Mouse (Mus musculus) heart, embryonic 11.5 days (tissue): ENCODE data around the gene Ulk2. TPM values are rescaled to one million over a fixed set of nuclear protein-coding genes. Genes with fewer than 3 reads are reported as not detected.

Source experiments
- ATAC-seq: fragments of 200-750 bp; cut with Nextera tagmentation; replicated peaks from 2 replicates; pipeline ENCODE4 v1.8.0; 2017; ENCODE audit warnings: moderate library complexity; ENCODE audit not compliant: insufficient number of reproducible peaks, low FRiP score, low TSS enrichment
- H3K27ac ChIP-seq: fragments of 300-500 bp; sonication (generic); 2 replicates; pipeline ENCODE4 v1.5.1; 2014; ENCODE audit warnings: mild to moderate bottlenecking, low read depth, low read length
- H3K27me3 ChIP-seq: fragments of 300-500 bp; sonication (generic); 2 replicates; pipeline ENCODE4 v1.6.1; 2014; ENCODE audit warnings: mild to moderate bottlenecking, low read length, mixed read lengths; ENCODE audit not compliant: control insufficient read depth, insufficient read depth
- H3K36me3 ChIP-seq: fragments of 300-500 bp; sonication (generic); 2 replicates; pipeline ENCODE4 v1.6.1; 2014; ENCODE audit warnings: mild to moderate bottlenecking, low read length, moderate library complexity, mixed read lengths; ENCODE audit not compliant: control insufficient read depth, insufficient read depth
- H3K4me1 ChIP-seq: fragments of 300-500 bp; sonication (generic); 2 replicates; pipeline ENCODE4 v1.6.1; 2014; ENCODE audit warnings: low read length; ENCODE audit not compliant: control insufficient read depth, insufficient read depth
- H3K4me2 ChIP-seq: fragments of 300-500 bp; sonication (generic); 2 replicates; pipeline ENCODE4 v1.6.1; 2014; ENCODE audit warnings: mild to moderate bottlenecking, moderate library complexity
- H3K4me3 ChIP-seq: fragments of 300-500 bp; sonication (generic); 2 replicates; pipeline ENCODE4 v1.5.1; 2014; ENCODE audit warnings: low read depth, low read length
- H3K9ac ChIP-seq: fragments of 300-500 bp; sonication (generic); 2 replicates; pipeline ENCODE4 v1.6.1; 2014; ENCODE audit warnings: mild to moderate bottlenecking, low read depth, low read length, moderate library complexity
- H3K9me3 ChIP-seq: fragments of 300-500 bp; sonication (generic); replicated peaks from 2 replicates; pipeline ENCODE4 v1.6.1; 2016; ENCODE audit warnings: low read length; ENCODE audit not compliant: control insufficient read depth
- WGBS: fragments of 180-500 bp; shearing (Covaris S2); extraction: QIAGEN DNeasy Blood & Tissue Kit; methylation state at CpG from one replicate; pipeline ENCODE4 v1.1.7; 2014; ENCODE audit not compliant: insufficient replicate concordance; 5-methylcytosine and 5-hydroxymethylcytosine counted together
- polyA plus RNA-seq: library from polyadenylated mRNA; unstranded; fragments of >200 nt; fragmentation: Nextera tagmentation; extraction: Ambion mirVana; gene quantifications from 2 replicates; pipeline ENCODE4 v1.2.1, GENCODE M21; 2014

Gene Ulk2
- polyA plus RNA-seq, 1 experiment from 2014 or later, result 13.2 TPM

GRCm38 (mm10) chr11:61747161-61747560, 107.7 kb downstream of the Ulk2 start:
- Histone ChIP-seq H3K27ac (no peak overlapping the region), H3K4me2 (no peak overlapping the region), H3K9me3 (no peaks in the 10 kb centered on the region), H3K9ac (no peak overlapping the region), H3K4me1 (no peaks in the 10 kb centered on the region), H3K36me3 (peaks cover 7% of the 10 kb centered on the region), H3K4me3 (no peak overlapping the region), H3K27me3 (no peaks in the 10 kb centered on the region)
- 81% methylated on average over 3 of the region's 3 CpGs for WGBS
- ATAC-seq, result no peak

- no peak overlapping the region for H3K9ac ChIP-seq
- ATAC-seq, result no peak
- 89% methylated on average over 9 of the region's 9 CpGs for WGBS
- H3K27me3 ChIP-seq, result no peaks in the 10 kb centered on the region
- H3K4me2 ChIP-seq, result no peak overlapping the region
- H3K36me3 ChIP-seq, result peaks cover 13% of the 10 kb centered on the region
- no peak overlapping the region for H3K4me3 ChIP-seq
- no peaks in the 10 kb centered on the region for H3K9me3 ChIP-seq
- H3K27ac ChIP-seq, result no peak overlapping the region
- H3K4me1 ChIP-seq, result no peaks in the 10 kb centered on the region
Measured at GRCm38 (mm10) chr11:61745781-61746180, 109.1 kb downstream of the Ulk2 start.

GRCm38 (mm10) chr11:61744460-61744859, 110.4 kb downstream of the Ulk2 start:
- no peak for ATAC-seq
- 63% methylated on average over 3 of the region's 3 CpGs for WGBS
- Histone ChIP-seq H3K9ac (no peak overlapping the region), H3K27ac (no peak overlapping the region), H3K36me3 (peaks cover 19% of the 10 kb centered on the region), H3K27me3 (no peaks in the 10 kb centered on the region), H3K4me3 (no peak overlapping the region), H3K4me1 (no peaks in the 10 kb centered on the region), H3K9me3 (no peaks in the 10 kb centered on the region), H3K4me2 (no peak overlapping the region)

- H3K36me3 ChIP-seq, result peaks cover 20% of the 10 kb centered on the region
Measured at GRCm38 (mm10) chr11:61743768-61744167, 111.1 kb downstream of the Ulk2 start.

GRCm38 (mm10) chr11:61740500-61740899, 114.4 kb downstream of the Ulk2 start:
- Histone ChIP-seq H3K9me3 (no peaks in the 10 kb centered on the region), H3K36me3 (peaks cover 37% of the 10 kb centered on the region)

More at GRCm38 (mm10) chr11:61743768-61744167, 111.1 kb downstream of the Ulk2 start:
- Histone ChIP-seq H3K9ac (no peak overlapping the region), H3K4me1 (no peaks in the 10 kb centered on the region), H3K27me3 (no peaks in the 10 kb centered on the region), H3K4me3 (no peak overlapping the region), H3K9me3 (no peaks in the 10 kb centered on the region), H3K27ac (no peak overlapping the region), H3K4me2 (no peak overlapping the region)
- no peak for ATAC-seq
- 77% methylated on average over 3 of the region's 3 CpGs for WGBS

GRCm38 (mm10) chr11:61737290-61737689, 117.6 kb downstream of the Ulk2 start:
- no peaks in the 10 kb centered on the region for H3K9me3 ChIP-seq
- no peak overlapping the region for H3K9ac ChIP-seq
- ATAC-seq, result no peak
- WGBS, result 86% methylated on average over 1 of the region's 1 CpGs
- H3K4me1 ChIP-seq, result no peaks in the 10 kb centered on the region
- no peak overlapping the region for H3K4me2 ChIP-seq
- H3K27me3 ChIP-seq, result no peaks in the 10 kb centered on the region
- peaks cover 32% of the 10 kb centered on the region for H3K36me3 ChIP-seq
- H3K4me3 ChIP-seq, result no peak overlapping the region
- H3K27ac ChIP-seq, result no peak overlapping the region

More at GRCm38 (mm10) chr11:61740500-61740899, 114.4 kb downstream of the Ulk2 start:
- ATAC-seq, result no peak
- H3K27ac ChIP-seq, result no peak overlapping the region
- 85% methylated on average over 1 of the region's 1 CpGs for WGBS
- H3K9ac ChIP-seq, result no peak overlapping the region
- no peak overlapping the region for H3K4me3 ChIP-seq
- H3K4me2 ChIP-seq, result no peak overlapping the region
- no peaks in the 10 kb centered on the region for H3K27me3 ChIP-seq
- H3K4me1 ChIP-seq, result no peaks in the 10 kb centered on the region

GRCm38 (mm10) chr11:61732672-61733071, 122.2 kb downstream of the Ulk2 start:
- Histone ChIP-seq H3K36me3 (peaks cover 18% of the 10 kb centered on the region), H3K9me3 (no peaks in the 10 kb centered on the region), H3K4me3 (no peak overlapping the region), H3K4me2 (no peak overlapping the region), H3K27ac (no peak overlapping the region), H3K27me3 (no peaks in the 10 kb centered on the region), H3K4me1 (no peaks in the 10 kb centered on the region; the same call in 1 of the 2 replicates), H3K9ac (no peak overlapping the region)
- ATAC-seq, result no peak
- WGBS, result 84% methylated on average over 7 of the region's 7 CpGs

GRCm38 (mm10) chr11:61728037-61728436, 126.8 kb downstream of the Ulk2 start:
- no peak overlapping the region for H3K9ac ChIP-seq
- H3K4me1 ChIP-seq, result no peaks in the 10 kb centered on the region; the same call in 1 of the 2 replicates
- peaks cover 12% of the 10 kb centered on the region for H3K36me3 ChIP-seq
- H3K4me3 ChIP-seq, result no peak overlapping the region
- ATAC-seq, result no peak
- H3K27ac ChIP-seq, result no peak overlapping the region
- no peak overlapping the region for H3K4me2 ChIP-seq
- 35% methylated on average over 2 of the region's 2 CpGs for WGBS
- H3K27me3 ChIP-seq, result no peaks in the 10 kb centered on the region
- no peaks in the 10 kb centered on the region for H3K9me3 ChIP-seq
